Mouse (Mus musculus) midbrain, embryonic 11.5 days (tissue): Measurements from ENCODE around the gene Mfge8. TPM values are rescaled to one million over a fixed set of nuclear protein-coding genes. Genes with fewer than 3 reads are reported as not detected.

Source experiments
- ATAC-seq: fragments of 200-750 bp; cut with Nextera tagmentation; 2 replicates; pipeline ENCODE4 v1.8.0; 2017; ENCODE audit warnings: moderate TSS enrichment, moderate library complexity; ENCODE audit not compliant: low FRiP score
- DNase-seq: peaks from one replicate; pipeline ENCODE4 v3.0.0; 2015; ENCODE audit warnings: low spot score; ENCODE audit errors: missing footprints
- H3K27ac ChIP-seq: fragments of 300-500 bp; sonication (generic); 2 replicates; pipeline ENCODE4 v1.5.1; 2014; ENCODE audit warnings: low read depth, low read length
- H3K27me3 ChIP-seq: fragments of 300-500 bp; sonication (generic); 2 replicates; pipeline ENCODE4 v1.6.1; 2014; ENCODE audit warnings: mild to moderate bottlenecking, low read length, moderate library complexity, mixed read lengths; ENCODE audit not compliant: control insufficient read depth, insufficient read depth
- H3K36me3 ChIP-seq: fragments of 300-500 bp; sonication (generic); 2 replicates; pipeline ENCODE4 v1.6.1; 2014; ENCODE audit warnings: mild to moderate bottlenecking, low read length, moderate library complexity, mixed read lengths; ENCODE audit not compliant: control insufficient read depth, insufficient read depth
- H3K4me1 ChIP-seq: fragments of 300-500 bp; sonication (generic); 2 replicates; pipeline ENCODE4 v1.6.1; 2014; ENCODE audit warnings: low read length; ENCODE audit not compliant: control insufficient read depth, insufficient read depth
- H3K4me2 ChIP-seq: fragments of 300-500 bp; sonication (generic); 2 replicates; pipeline ENCODE4 v1.6.1; 2014; ENCODE audit warnings: mild to moderate bottlenecking, moderate library complexity
- H3K4me3 ChIP-seq: fragments of 300-500 bp; sonication (generic); 2 replicates; pipeline ENCODE4 v1.5.1; 2014; ENCODE audit warnings: low read depth, low read length
- H3K9ac ChIP-seq: fragments of 300-500 bp; sonication (generic); 2 replicates; pipeline ENCODE4 v1.6.1; 2014; ENCODE audit warnings: low read length
- H3K9me3 ChIP-seq: fragments of 300-500 bp; sonication (generic); 2 replicates; pipeline ENCODE4 v1.6.1; 2016; ENCODE audit warnings: low read length; ENCODE audit not compliant: control insufficient read depth
- WGBS: fragments of 180-500 bp; shearing (Covaris S2); extraction: QIAGEN DNeasy Blood & Tissue Kit; methylation state at CpG from one replicate; pipeline ENCODE4 v1.1.7; 2014; 5-methylcytosine and 5-hydroxymethylcytosine counted together
- polyA plus RNA-seq: library from polyadenylated mRNA; unstranded; fragments of >200 nt; fragmentation: Nextera tagmentation; extraction: Ambion mirVana; gene quantifications from 2 replicates; pipeline ENCODE4 v1.2.1, GENCODE M21; 2014

Mfge8 gene
- polyA plus RNA-seq, 1 experiment from 2014 or later = 70.6 TPM

GRCm38 (mm10) chr7:79171782-79172181 lies 22.9 kb upstream of the Mfge8 start:
- H3K36me3 ChIP-seq = no peaks in the 10 kb centered on the region
- no peak overlapping the region for H3K4me2 ChIP-seq
- H3K4me1 ChIP-seq = no peaks in the 10 kb centered on the region
- H3K27me3 ChIP-seq = no peaks in the 10 kb centered on the region
- no peak overlapping the region for H3K4me3 ChIP-seq
- H3K27ac ChIP-seq = no peak overlapping the region
- 96% methylated on average over 1 of the region's 1 CpGs for WGBS
- ATAC-seq (no peak), DNase-seq (no peak)
- H3K9ac ChIP-seq = no peak overlapping the region
- no peaks in the 10 kb centered on the region for H3K9me3 ChIP-seq

- no peak overlapping the region for H3K9ac ChIP-seq
- no peaks in the 10 kb centered on the region for H3K9me3 ChIP-seq
- no peak overlapping the region for H3K4me2 ChIP-seq
- DNase-seq (no peak), ATAC-seq (no peak)
- no peaks in the 10 kb centered on the region for H3K27me3 ChIP-seq
- H3K36me3 ChIP-seq = no peaks in the 10 kb centered on the region
- WGBS = 60% methylated on average over 14 of the region's 14 CpGs
- no peak overlapping the region for H3K4me3 ChIP-seq
- H3K27ac ChIP-seq = no peak overlapping the region
- no peaks in the 10 kb centered on the region for H3K4me1 ChIP-seq
Measured at GRCm38 (mm10) chr7:79167006-79167562, 18.2 kb upstream of the Mfge8 start.

GRCm38 (mm10) chr7:79159406-79159805 lies 10.5 kb upstream of the Mfge8 start:
- no peak for ATAC-seq
- no peaks in the 10 kb centered on the region for H3K4me1 ChIP-seq
- no peaks in the 10 kb centered on the region for H3K9me3 ChIP-seq
- H3K9ac ChIP-seq = no peak overlapping the region
- no peak overlapping the region for H3K4me3 ChIP-seq
- H3K27me3 ChIP-seq = no peaks in the 10 kb centered on the region
- no peak for DNase-seq
- 53% methylated on average over 1 of the region's 1 CpGs for WGBS
- no peaks in the 10 kb centered on the region for H3K36me3 ChIP-seq
- H3K4me2 ChIP-seq = no peak overlapping the region
- H3K27ac ChIP-seq = no peak overlapping the region

- ATAC-seq (no peak), DNase-seq (peak; percentile 78)
- H3K27ac ChIP-seq = no peak overlapping the region
- H3K9me3 ChIP-seq = no peaks in the 10 kb centered on the region
- H3K36me3 ChIP-seq = no peaks in the 10 kb centered on the region
- H3K27me3 ChIP-seq = no peaks in the 10 kb centered on the region
- WGBS = 74% methylated on average over 6 of the region's 6 CpGs
- H3K9ac ChIP-seq = no peak overlapping the region
- peaks cover 13% of the 10 kb centered on the region for H3K4me1 ChIP-seq
- H3K4me3 ChIP-seq = no peak overlapping the region
- no peak overlapping the region; the same call in 1 of the 2 replicates for H3K4me2 ChIP-seq
Measured at GRCm38 (mm10) chr7:79149522-79149921, 662 bp upstream of the Mfge8 start.

- Histone ChIP-seq H3K4me3 (peak overlapping the region; percentile 42), H3K36me3 (no peaks in the 10 kb centered on the region), H3K4me2 (peak overlapping the region; percentile 61), H3K4me1 (peaks cover 13% of the 10 kb centered on the region), H3K9me3 (no peaks in the 10 kb centered on the region), H3K27ac (no peak overlapping the region), H3K9ac (peak overlapping the region; percentile 44), H3K27me3 (no peaks in the 10 kb centered on the region)
- under 1% methylated on average over 20 of the region's 20 CpGs for WGBS
- peak; percentile 90 for DNase-seq
- 0 out of 2 replicates have a peak, but pooled peaks have one; percentile 9 for ATAC-seq
Measured at GRCm38 (mm10) chr7:79147931-79148653, 768 bp downstream of the Mfge8 start.

GRCm38 (mm10) chr7:79147011-79147837 lies 1.6 kb downstream of the Mfge8 start:
- ATAC-seq (no peak), DNase-seq (peak; percentile 78)
- Histone ChIP-seq H3K27ac (no peak overlapping the region), H3K4me2 (peak overlapping the region; percentile 61), H3K36me3 (no peaks in the 10 kb centered on the region), H3K9ac (no peak overlapping the region), H3K27me3 (no peaks in the 10 kb centered on the region), H3K4me1 (peaks cover 13% of the 10 kb centered on the region), H3K9me3 (no peaks in the 10 kb centered on the region), H3K4me3 (no peak overlapping the region)
- WGBS = 57% methylated on average over 12 of the region's 12 CpGs

- no peaks in the 10 kb centered on the region for H3K4me1 ChIP-seq
- H3K4me2 ChIP-seq = no peak overlapping the region
- no peak overlapping the region for H3K9ac ChIP-seq
- ATAC-seq = peak; percentile 52; the same call in 1 of the 2 replicates
- no peak overlapping the region for H3K4me3 ChIP-seq
- no peaks in the 10 kb centered on the region for H3K27me3 ChIP-seq
- peak; percentile 98 for DNase-seq
- no peaks in the 10 kb centered on the region for H3K9me3 ChIP-seq
- H3K27ac ChIP-seq = no peak overlapping the region
- no peaks in the 10 kb centered on the region for H3K36me3 ChIP-seq
- 32% methylated on average over 8 of the region's 8 CpGs for WGBS
Measured at GRCm38 (mm10) chr7:79140897-79141296, 8.0 kb downstream of the Mfge8 start.

GRCm38 (mm10) chr7:79139891-79140591 lies 8.8 kb downstream of the Mfge8 start:
- Histone ChIP-seq H3K4me1 (no peaks in the 10 kb centered on the region), H3K9ac (no peak overlapping the region), H3K9me3 (no peaks in the 10 kb centered on the region), H3K27me3 (no peaks in the 10 kb centered on the region), H3K27ac (no peak overlapping the region), H3K36me3 (no peaks in the 10 kb centered on the region), H3K4me3 (no peak overlapping the region), H3K4me2 (no peak overlapping the region)
- 58% methylated on average over 4 of the region's 4 CpGs for WGBS
- ATAC-seq = no peak
- no peak for DNase-seq
